Mouse (Mus musculus): ENCODE measurements around the gene Defb43.

Defb43 gene

DNA sequence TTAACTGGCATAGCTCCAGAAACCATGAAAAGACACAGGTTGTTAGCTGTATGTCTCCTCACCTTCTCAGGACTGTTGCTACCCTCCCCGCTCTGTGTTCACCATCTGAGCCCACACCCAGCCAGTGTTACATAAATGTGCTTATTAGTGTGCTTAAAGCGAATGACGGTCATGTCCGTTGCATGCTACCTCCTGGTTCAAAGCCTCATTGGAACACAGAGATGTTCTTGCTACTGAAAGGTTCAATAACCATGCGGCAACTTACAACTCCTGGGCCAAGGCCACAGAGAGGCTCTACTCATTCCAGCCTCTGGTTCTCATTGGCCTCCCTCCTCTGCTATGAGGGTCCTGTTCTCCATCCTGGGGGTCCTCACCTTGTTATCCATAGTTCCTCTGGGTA, at the start of gene Defb43:
Gene Defb43 (plus strand): TSS at position 301 of the 400 bp plus-strand sequence.
- no peak for DNase-seq (ENCODE audit: low read depth, low spot score)

- no peak for DNase-seq (ENCODE audit: low read depth, low spot score)
Measured at GRCm38 (mm10) chr14:62963632-62964031, 47.9 kb upstream of the Defb43 start.

DNA sequence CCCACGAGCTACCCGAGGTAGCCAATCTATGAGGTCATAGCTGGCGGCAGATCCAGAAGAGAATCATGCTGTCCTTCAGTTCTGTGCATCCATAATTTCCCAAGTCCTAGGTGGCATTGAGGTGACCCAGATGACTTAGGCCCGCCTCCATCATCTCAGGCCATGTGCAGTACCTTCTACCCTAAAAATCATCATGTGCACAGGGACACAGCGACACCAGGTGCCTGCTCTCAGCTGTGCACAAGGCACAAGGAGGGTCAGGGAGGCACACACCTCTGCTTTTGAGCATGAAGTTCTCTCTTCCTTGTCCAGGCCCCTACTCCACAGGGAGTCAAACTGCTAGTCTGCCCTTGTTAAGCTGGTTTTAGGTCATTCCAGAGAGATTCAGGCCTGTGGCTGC, 46.2 kb upstream of the Defb43 start:
- DNase-seq (ENCODE audit: low read depth, low spot score) = peak; percentile 23

DNA sequence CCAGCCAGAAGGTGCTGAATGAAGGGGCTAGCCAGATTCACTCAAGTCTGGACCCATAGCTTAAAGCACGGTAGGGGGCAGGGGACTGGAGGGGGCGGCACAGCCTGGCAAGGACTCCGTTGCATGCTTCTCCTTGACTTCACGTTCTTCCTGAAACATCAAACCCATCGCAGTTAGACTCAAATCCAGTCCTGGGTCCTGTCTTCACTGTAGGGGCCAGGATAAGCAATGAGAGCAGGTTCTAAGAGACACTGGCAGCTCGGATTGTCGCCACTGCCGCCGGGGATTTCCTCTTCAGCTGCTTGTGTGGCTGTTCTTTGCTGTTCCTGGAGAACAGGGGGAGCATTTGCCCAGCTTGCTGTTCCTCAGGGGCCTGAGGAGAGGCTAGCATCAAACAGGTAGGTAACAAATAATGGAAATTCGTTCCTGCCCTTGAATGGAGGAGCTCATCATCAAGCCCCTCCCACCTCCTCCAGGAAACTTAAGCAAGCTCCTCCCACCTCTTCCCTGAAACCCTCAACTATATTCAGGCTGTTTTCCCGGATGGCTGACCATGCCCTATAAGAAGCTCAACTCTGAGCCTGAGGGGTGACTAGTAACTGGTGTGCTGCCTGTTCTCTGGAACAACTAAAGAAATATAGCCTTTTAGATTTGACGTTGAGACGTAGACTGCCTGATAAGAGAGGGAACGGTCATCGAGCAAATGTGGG, 45.6 kb upstream of the Defb43 start:
- no peak for DNase-seq (ENCODE audit: low read depth, low spot score)

DNA sequence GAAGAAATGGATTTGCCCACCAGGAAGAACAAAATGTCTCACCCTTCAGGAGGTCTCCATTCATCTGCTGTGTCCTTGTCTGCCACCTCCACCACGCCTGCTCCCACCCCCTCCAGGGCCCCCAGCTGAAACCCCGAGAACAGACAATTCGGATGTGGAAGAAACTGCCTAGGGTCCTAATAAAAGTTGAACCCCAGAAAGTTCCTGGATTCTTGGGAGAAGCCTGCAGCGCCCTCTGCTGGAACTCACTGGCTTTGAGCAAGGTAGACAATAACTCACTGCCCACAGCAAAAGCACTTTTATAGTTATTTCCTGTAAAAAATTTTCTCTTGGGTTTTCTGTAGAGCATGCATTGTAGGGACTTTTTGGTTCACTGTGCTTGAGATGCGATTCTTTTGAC, 36.5 kb upstream of the Defb43 start:
- peak; percentile 45 for DNase-seq (ENCODE audit: low read depth, low spot score)

GRCm38 (mm10) chr14:62979815-62980214, 31.8 kb upstream of the Defb43 start:
- DNase-seq (ENCODE audit: low read depth, low spot score) = peak; percentile 42

DNA sequence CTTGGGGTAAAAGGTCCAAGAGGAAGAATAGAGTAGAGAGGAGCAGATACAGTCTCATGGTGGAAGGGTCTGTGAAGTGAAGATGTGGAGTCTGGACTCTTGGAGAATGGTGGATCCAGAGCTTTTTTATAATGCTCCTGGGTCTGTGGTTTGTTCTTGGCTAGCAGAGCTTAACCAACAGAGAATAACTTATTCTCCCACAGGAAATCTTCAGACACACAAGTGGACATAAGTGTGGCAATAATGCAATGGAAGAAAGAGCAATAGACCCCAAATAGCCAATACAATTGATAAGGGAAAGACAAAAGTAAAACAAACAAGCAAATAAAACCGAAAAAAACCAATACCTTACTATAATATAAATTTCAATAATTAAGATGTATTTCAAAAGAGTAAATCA, 27.2 kb upstream of the Defb43 start, which contains the start of gene Defb48:
Gene Defb48 (minus strand): TSS at position 101 of the 400 bp plus-strand sequence.
- no peak for DNase-seq (ENCODE audit: low read depth, low spot score)

- no peak for DNase-seq (ENCODE audit: low read depth, low spot score)
Measured at GRCm38 (mm10) chr14:62991271-62991670, 20.3 kb upstream of the Defb43 start.

GRCm38 (mm10) chr14:62991849-62992510, 19.6 kb upstream of the Defb43 start:
- no peak for DNase-seq (ENCODE audit: low read depth, low spot score)

GRCm38 (mm10) chr14:62997777-62998176, 13.8 kb upstream of the Defb43 start, which contains the start of gene Defb47:
TSS of gene Defb47 (plus strand) at chr14:62998077.
- no peak for DNase-seq (ENCODE audit: low read depth, low spot score)

DNA sequence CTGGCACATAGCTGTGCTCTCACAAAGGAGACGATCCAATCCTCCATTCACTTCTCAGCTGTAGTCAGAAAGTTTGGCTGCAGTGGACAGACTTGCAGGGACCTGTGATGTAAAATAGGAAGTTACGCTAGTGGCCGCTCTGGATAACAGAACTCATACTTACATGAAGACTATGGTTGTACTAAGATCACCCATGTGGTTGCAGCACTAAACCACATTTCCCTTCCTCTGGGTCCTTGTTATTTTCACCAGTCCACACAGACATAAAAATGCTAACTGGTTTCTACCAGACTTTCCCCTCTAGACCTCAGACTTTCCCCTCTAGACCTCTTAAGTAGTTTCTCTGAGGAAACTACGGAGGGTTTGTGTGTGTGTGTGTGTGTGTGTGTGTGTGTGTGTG, 12.6 kb upstream of the Defb43 start:
- DNase-seq (ENCODE audit: low read depth, low spot score) = no peak

DNA sequence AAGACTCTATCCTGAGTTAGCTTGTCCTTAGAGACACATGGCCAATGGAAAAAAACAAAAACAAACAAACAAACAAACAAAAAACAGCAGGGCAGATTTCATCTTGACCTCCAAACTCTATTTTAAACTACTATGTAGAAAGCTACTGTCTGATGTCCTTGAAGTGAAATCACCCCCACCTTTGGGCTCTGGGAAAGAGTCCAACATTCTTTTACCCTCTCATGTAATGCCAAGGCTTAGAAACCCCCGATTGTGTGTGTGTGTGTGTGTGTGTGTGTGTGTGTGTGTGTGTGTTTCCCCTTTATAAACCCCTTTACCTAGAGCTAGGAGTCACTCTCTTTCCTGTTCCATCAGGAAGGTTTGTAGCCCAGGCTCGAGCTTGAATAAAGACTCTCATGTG, 9.0 kb upstream of the Defb43 start:
- DNase-seq (ENCODE audit: low read depth, low spot score) = no peak

GRCm38 (mm10) chr14:63013082-63013481, 1.5 kb downstream of the Defb43 start:
- DNase-seq (ENCODE audit: low read depth, low spot score) = no peak

- DNase-seq (ENCODE audit: low read depth, low spot score) = no peak
Measured at GRCm38 (mm10) chr14:63014667-63015066, 3.1 kb downstream of the Defb43 start.

- no peak for DNase-seq (ENCODE audit: low read depth, low spot score)
Measured at GRCm38 (mm10) chr14:63020524-63021156, 9.1 kb downstream of the Defb43 start.

GRCm38 (mm10) chr14:63046691-63047090, 35.1 kb downstream of the Defb43 start, which contains the start of gene Defb42:
TSS of gene Defb42 (plus strand) at chr14:63046991.
- no peak for DNase-seq (ENCODE audit: low read depth, low spot score)

- DNase-seq (ENCODE audit: low read depth, low spot score) = no peak
Measured at GRCm38 (mm10) chr14:63049910-63050370, 38.4 kb downstream of the Defb43 start, which contains the start of gene Defb30. TSS of gene Defb30 (minus strand) at chr14:63049960.

DNA sequence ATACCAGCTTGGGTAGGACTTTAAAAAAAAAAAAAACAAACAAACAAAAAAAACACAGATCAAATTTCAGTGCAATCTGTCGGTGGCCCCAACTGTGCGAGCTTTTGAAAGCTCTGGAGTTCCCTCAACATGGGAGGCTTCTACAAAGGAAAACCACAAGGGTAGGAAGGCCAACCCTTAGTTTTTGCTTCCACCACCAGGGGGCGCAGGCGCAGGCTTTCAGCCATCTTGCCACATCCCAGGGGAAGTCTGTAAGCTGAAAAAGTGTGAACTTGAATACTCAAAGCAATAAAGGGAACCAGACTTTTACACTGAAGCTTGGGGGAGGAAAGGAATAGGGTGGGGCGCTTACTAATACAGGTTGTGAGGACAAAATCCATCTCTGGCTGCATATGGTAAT, 39.2 kb downstream of the Defb43 start:
- DNase-seq (ENCODE audit: low read depth, low spot score) = peak; percentile 59

GRCm38 (mm10) chr14:63054729-63055128, 43.2 kb downstream of the Defb43 start:
- DNase-seq (ENCODE audit: low read depth, low spot score) = no peak

DNA sequence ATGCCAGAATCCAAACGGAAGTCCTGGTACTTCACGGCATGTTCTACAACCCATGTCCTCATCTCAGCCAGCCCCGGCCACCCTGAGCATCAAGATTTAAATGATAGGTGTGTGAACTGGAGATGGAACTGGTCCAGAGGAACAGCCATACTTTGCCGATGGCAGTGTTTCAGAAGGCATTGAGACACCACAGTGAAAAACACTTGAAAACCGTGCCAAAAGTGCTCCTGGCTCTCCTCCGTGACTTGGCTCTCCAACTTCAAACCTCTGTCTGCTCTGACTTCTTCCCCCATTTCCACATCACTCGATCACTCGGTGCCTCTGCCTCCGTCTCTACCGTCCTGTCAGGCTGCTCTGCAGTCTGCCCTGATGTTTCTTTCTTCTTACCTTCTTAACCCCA, 48.8 kb downstream of the Defb43 start:
- no peak for DNase-seq (ENCODE audit: low read depth, low spot score)

DNA sequence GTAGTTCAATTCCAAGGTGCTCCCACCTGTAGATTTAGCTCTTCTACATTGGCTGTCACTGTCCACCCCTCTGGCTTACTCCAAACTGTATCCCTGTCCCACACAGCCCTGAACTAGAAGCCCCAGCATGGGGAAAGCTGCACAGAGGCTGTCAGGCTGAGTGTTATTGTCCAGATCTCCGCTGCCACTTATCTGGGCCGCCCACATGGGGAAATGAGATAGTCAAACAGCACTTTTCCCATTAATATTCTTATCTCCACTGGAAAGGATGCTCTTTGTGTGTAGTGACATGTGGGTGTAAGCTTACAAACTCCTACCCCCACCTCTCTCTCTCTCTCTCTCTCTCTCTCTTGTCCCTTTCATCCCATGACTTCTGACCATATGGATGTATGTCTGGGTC, 50.6 kb downstream of the Defb43 start:
- no peak for DNase-seq (ENCODE audit: low read depth, low spot score)

DNA sequence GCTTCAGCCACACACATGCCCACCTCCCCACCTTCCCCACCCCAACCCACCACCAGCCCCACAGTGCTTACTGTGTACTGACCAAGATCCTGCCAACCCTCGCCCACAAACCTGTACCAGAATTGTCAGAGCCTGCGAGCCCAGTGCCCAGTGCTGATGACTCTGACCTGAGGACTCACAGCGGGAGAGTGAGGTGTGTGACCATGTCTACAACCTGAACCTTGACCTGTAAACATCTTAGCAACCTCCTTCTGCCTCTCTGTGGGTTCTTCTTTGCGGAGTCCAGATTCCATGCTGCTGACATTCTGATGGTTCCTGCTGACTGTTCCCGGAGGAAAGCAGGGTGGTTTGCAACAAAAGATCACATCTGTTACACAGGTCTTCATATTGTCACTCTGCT, 53.8 kb downstream of the Defb43 start:
- DNase-seq (ENCODE audit: low read depth, low spot score) = no peak
